Mouse (Mus musculus) lung, adult 2 months (tissue): ENCODE results near the gene Ipcef1.

Experiments
- CTCF ChIP-seq: fragments of 200-500 bp; IDR thresholded peaks from 2 replicates; pipeline ENCODE4 v1.5.1; 2011; ENCODE audit warnings: mild to moderate bottlenecking, low read length, control low read depth; ENCODE audit not compliant: insufficient read depth
- POLR2A ChIP-seq: fragments of 200-500 bp; IDR thresholded peaks from 2 replicates; pipeline ENCODE4 v1.6.1; 2011; ENCODE audit warnings: low read depth, mild to moderate bottlenecking, control low read depth, low read length, borderline replicate concordance; ENCODE audit errors: extremely low read depth

- no peak for TF ChIP-seq CTCF
- no peak for TF ChIP-seq POLR2A
These were observed 16.8 kb upstream of the Ipcef1 start for GRCm38 (mm10) chr10:7069090-7069489.
